Mouse (Mus musculus): ENCODE results near the gene Phxr2. TPM values are rescaled to one million over a fixed set of nuclear protein-coding genes. Genes with fewer than 3 reads are reported as not detected.

The Phxr2 gene
- total and polyA plus RNA-seq, 3 experiments, result not detected

- no peak overlapping the region for H3K4me2 ChIP-seq (ENCODE audit: insufficient read depth, low read depth, poor library complexity, severe bottlenecking)
- H3K79me2 ChIP-seq (replicated peaks; ENCODE audit: control insufficient read depth, extremely low read depth, insufficient read depth, poor library complexity, severe bottlenecking), result no peaks in the 10 kb centered on the region
- peaks cover 5 to 52% of the 10 kb centered on the region in 2 experiments; a peak in 3 of 4 replicates for H3K4me1 ChIP-seq (ENCODE audit: control insufficient read depth in 1 of 2, insufficient read depth in 2 of 2)
- no peak overlapping the region for H3K4me3 ChIP-seq (replicated peaks in 1 of 3; ENCODE audit: low read depth in 2 of 3, low read length in 2 of 3, poor library complexity in 1 of 3)
- H3K36me3 ChIP-seq (replicated peaks in 1 of 2; ENCODE audit: control insufficient read depth in 1 of 2, insufficient read depth in 1 of 2, low read length in 1 of 2), result peaks cover 8 to 62% of the 10 kb centered on the region in 2 experiments
- H3K9ac ChIP-seq (ENCODE audit: insufficient read depth, low read depth), result no peak overlapping the region
- TF ChIP-seq UBTF (IDR thresholded peaks at IDR 0.05; ENCODE audit: low read depth, low read length), result no peak
- no peak for TF ChIP-seq ZKSCAN1 (IDR thresholded peaks at IDR 0.05; ENCODE audit: borderline replicate concordance, low read depth, low read length)
- no peak for TF ChIP-seq RCOR1 (conservative IDR thresholded peaks at IDR 0.05; ENCODE audit: low read depth, low read length)
- no peak for TF ChIP-seq JUND (conservative IDR thresholded peaks at IDR 0.05; ENCODE audit: low read depth, low read length)
- no peak for TF ChIP-seq E2F4 (IDR thresholded peaks at IDR 0.05; ENCODE audit: insufficient replicate concordance, low read depth, low read length)
- TF ChIP-seq TCF12 (IDR thresholded peaks at IDR 0.05; ENCODE audit: low read depth, low read length), result no peak
- no peak for TF ChIP-seq EP300 (IDR thresholded peaks at IDR 0.05; ENCODE audit: low read length)
- H3K27me3 ChIP-seq (replicated peaks), result no peaks in the 10 kb centered on the region
- no peak for DNase-seq (ENCODE audit: extremely low read depth)
- in situ Hi-C loops (cut with MboI; ENCODE audit: low pct_ligation_motif_present, low pct_unique_long_range_greater_than_20kb, low sequenced_read_pairs) (no loop called here), dilution Hi-C loops (cut with MboI; ENCODE audit: extremely low pct_ligation_motif_present, extremely low pct_unique_long_range_greater_than_20kb, low sequenced_read_pairs) (no loop called here)
- no peaks in the 10 kb centered on the region for H3K9me3 ChIP-seq (replicated peaks; ENCODE audit: low read length)
- H3K27ac ChIP-seq (ENCODE audit: insufficient read depth, low read depth), result no peak overlapping the region
These were observed 6.6 kb upstream of the Phxr2 start for GRCm38 (mm10) chr10:99132595-99133272.

- Histone ChIP-seq H3K27ac (ENCODE audit: insufficient read depth, low read depth) (no peak overlapping the region), H3K4me1 (ENCODE audit: control insufficient read depth in 1 of 2, insufficient read depth in 2 of 2) (peaks cover 5 to 57% of the 10 kb centered on the region in 2 experiments; a peak in 3 of 4 replicates), H3K79me2 (replicated peaks; ENCODE audit: control insufficient read depth, extremely low read depth, insufficient read depth, poor library complexity, severe bottlenecking) (no peaks in the 10 kb centered on the region), H3K36me3 (replicated peaks in 1 of 2; ENCODE audit: control insufficient read depth in 1 of 2, insufficient read depth in 1 of 2, low read length in 1 of 2) (peaks cover 8 to 62% of the 10 kb centered on the region in 2 experiments), H3K27me3 (replicated peaks) (no peaks in the 10 kb centered on the region), H3K9ac (ENCODE audit: insufficient read depth, low read depth) (no peak overlapping the region), H3K9me3 (replicated peaks; ENCODE audit: low read length) (no peaks in the 10 kb centered on the region), H3K4me2 (ENCODE audit: insufficient read depth, low read depth, poor library complexity, severe bottlenecking) (no peak overlapping the region), H3K4me3 (replicated peaks in 1 of 3; ENCODE audit: low read depth in 2 of 3, low read length in 2 of 3, poor library complexity in 1 of 3) (no peak overlapping the region)
- no peak for TF ChIP-seq CHD1 (IDR thresholded peaks at IDR 0.05; ENCODE audit: low read depth, low read length)
- no peak for TF ChIP-seq POLR2A (IDR thresholded peaks at IDR 0.05; ENCODE audit: low read depth, low read length)
- no peak for TF ChIP-seq GABPA (IDR thresholded peaks at IDR 0.05; ENCODE audit: insufficient replicate concordance, low read depth, low read length)
- in situ Hi-C loops (cut with MboI; ENCODE audit: low pct_ligation_motif_present, low pct_unique_long_range_greater_than_20kb, low sequenced_read_pairs) (no loop called here), dilution Hi-C loops (cut with MboI; ENCODE audit: extremely low pct_ligation_motif_present, extremely low pct_unique_long_range_greater_than_20kb, low sequenced_read_pairs) (no loop called here)
- DNase-seq (ENCODE audit: extremely low read depth), result no peak
These were observed 6.1 kb upstream of the Phxr2 start for GRCm38 (mm10) chr10:99132189-99132588.

- in situ Hi-C loops (cut with MboI; ENCODE audit: low pct_ligation_motif_present, low pct_unique_long_range_greater_than_20kb, low sequenced_read_pairs) (no loop called here), dilution Hi-C loops (cut with MboI; ENCODE audit: extremely low pct_ligation_motif_present, extremely low pct_unique_long_range_greater_than_20kb, low sequenced_read_pairs) (no loop called here)
- Histone ChIP-seq H3K79me2 (replicated peaks; ENCODE audit: control insufficient read depth, extremely low read depth, insufficient read depth, poor library complexity, severe bottlenecking) (no peaks in the 10 kb centered on the region), H3K36me3 (replicated peaks in 1 of 2; ENCODE audit: control insufficient read depth in 1 of 2, insufficient read depth in 1 of 2, low read length in 1 of 2) (peaks cover 8 to 61% of the 10 kb centered on the region in 2 experiments), H3K9me3 (replicated peaks; ENCODE audit: low read length) (no peaks in the 10 kb centered on the region), H3K27me3 (replicated peaks) (no peaks in the 10 kb centered on the region), H3K9ac (ENCODE audit: insufficient read depth, low read depth) (no peak overlapping the region), H3K4me2 (ENCODE audit: insufficient read depth, low read depth, poor library complexity, severe bottlenecking) (no peak overlapping the region), H3K4me3 (replicated peaks in 1 of 3; ENCODE audit: low read depth in 2 of 3, low read length in 2 of 3, poor library complexity in 1 of 3) (no peak overlapping the region), H3K27ac (ENCODE audit: insufficient read depth, low read depth) (no peak overlapping the region), H3K4me1 (ENCODE audit: control insufficient read depth in 1 of 2, insufficient read depth in 2 of 2) (peaks cover 8 to 63% of the 10 kb centered on the region in 2 experiments; a peak in 3 of 4 replicates)
- DNase-seq (ENCODE audit: extremely low read depth), result no peak
- TF ChIP-seq USF1 (IDR thresholded peaks at IDR 0.05; ENCODE audit: low read depth, low read length), result no peak
- no peak for TF ChIP-seq MAFK (IDR thresholded peaks at IDR 0.05; ENCODE audit: insufficient replicate concordance, low read length)
- TF ChIP-seq ZC3H11A (IDR thresholded peaks at IDR 0.05; ENCODE audit: low read depth, low read length), result no peak
- no peak for TF ChIP-seq CHD2 (IDR thresholded peaks at IDR 0.05; ENCODE audit: low read length)
- TF ChIP-seq ZNF384 (IDR thresholded peaks at IDR 0.05; ENCODE audit: low read depth, low read length), result no peak
- no peak for TF ChIP-seq JUN (IDR thresholded peaks at IDR 0.05; ENCODE audit: insufficient read depth, low read depth, low read length)
- TF ChIP-seq MAZ (IDR thresholded peaks at IDR 0.05; ENCODE audit: low read depth, low read length), result no peak
- no peak for TF ChIP-seq HCFC1 (IDR thresholded peaks at IDR 0.05; ENCODE audit: low read depth, low read length)
- TF ChIP-seq ELF1 (IDR thresholded peaks at IDR 0.05; ENCODE audit: low read depth, low read length), result no peak
- TF ChIP-seq NRF1 (IDR thresholded peaks at IDR 0.05; ENCODE audit: low read depth, low read length), result no peak
- TF ChIP-seq PAX5 (IDR thresholded peaks at IDR 0.05; ENCODE audit: low read length), result no peak
- TF ChIP-seq SMC3 (IDR thresholded peaks at IDR 0.05; ENCODE audit: low read depth, low read length), result no peak
- no peak for TF ChIP-seq TBP (conservative IDR thresholded peaks at IDR 0.05; ENCODE audit: low read depth, low read length)
- TF ChIP-seq MYC (IDR thresholded peaks at IDR 0.05; ENCODE audit: low read depth, low read length), result no peak
- TF ChIP-seq NELFE (IDR thresholded peaks at IDR 0.05; ENCODE audit: low read depth, low read length), result no peak
- TF ChIP-seq TCF12 (IDR thresholded peaks at IDR 0.05; ENCODE audit: low read depth, low read length), result no peak
- no peak for TF ChIP-seq POLR2AphosphoS2 (IDR thresholded peaks at IDR 0.05; ENCODE audit: low read depth, low read length)
These were observed 5.2 kb upstream of the Phxr2 start for GRCm38 (mm10) chr10:99131298-99131697.

Measured in CH12.LX (cell line).